Mouse (Mus musculus) lung, embryonic 16.5 days (tissue): ENCODE measurements around the gene Wdtc1. TPM values are rescaled to one million over a fixed set of nuclear protein-coding genes. Genes with fewer than 3 reads are reported as not detected.

Source experiments
- ATAC-seq: fragments of 200-750 bp; cut with Nextera tagmentation; 2 replicates; pipeline ENCODE4 v1.8.0; 2017; ENCODE audit warnings: low read depth, mild to moderate bottlenecking, moderate library complexity
- H3K27ac ChIP-seq: fragments of 300-500 bp; sonication (generic); 2 replicates; pipeline ENCODE4 v1.5.1; 2014; ENCODE audit warnings: mild to moderate bottlenecking, control low read depth, low read length
- H3K27me3 ChIP-seq: fragments of 300-500 bp; sonication (generic); 2 replicates; pipeline ENCODE4 v1.6.1; 2014; ENCODE audit warnings: low read depth, low read length, mixed read lengths; ENCODE audit not compliant: control insufficient read depth, insufficient read depth
- H3K36me3 ChIP-seq: fragments of 300-500 bp; sonication (generic); 2 replicates; pipeline ENCODE4 v1.6.1; 2014; ENCODE audit warnings: low read length; ENCODE audit not compliant: control insufficient read depth, insufficient read depth
- H3K4me1 ChIP-seq: fragments of 300-500 bp; sonication (generic); replicated peaks from 2 replicates; pipeline ENCODE4 v1.6.1; 2014; ENCODE audit warnings: low read length, mixed read lengths; ENCODE audit not compliant: control insufficient read depth, insufficient read depth
- H3K4me2 ChIP-seq: fragments of 300-500 bp; sonication (generic); 2 replicates; pipeline ENCODE4 v1.6.1; 2014; ENCODE audit warnings: low read depth, low read length, control low read depth
- H3K4me3 ChIP-seq: fragments of 300-500 bp; sonication (generic); 2 replicates; pipeline ENCODE4 v1.5.1; 2014; ENCODE audit warnings: mild to moderate bottlenecking, low read length, control low read depth
- H3K9ac ChIP-seq: fragments of 300-500 bp; sonication (generic); 2 replicates; pipeline ENCODE4 v1.6.1; 2014; ENCODE audit warnings: low read length, control low read depth
- H3K9me3 ChIP-seq: fragments of 300-500 bp; sonication (generic); 2 replicates; pipeline ENCODE4 v1.6.1; 2016; ENCODE audit warnings: low read length; ENCODE audit not compliant: control insufficient read depth
- WGBS: fragments of 180-500 bp; shearing (Covaris S2); extraction: QIAGEN DNeasy Blood & Tissue Kit; methylation state at CpG from one replicate; pipeline ENCODE4 v1.1.7; 2014; 5-methylcytosine and 5-hydroxymethylcytosine counted together
- polyA plus RNA-seq: library from polyadenylated mRNA; unstranded; fragments of >200 nt; fragmentation: Nextera tagmentation; extraction: Ambion mirVana; gene quantifications from 2 replicates; pipeline ENCODE4 v1.2.1, GENCODE M21; 2015

Gene Wdtc1
- polyA plus RNA-seq, 1 experiment from 2014 or later = 11.8 TPM

- H3K36me3 ChIP-seq = no peaks in the 10 kb centered on the region
- H3K27me3 ChIP-seq = peaks cover 2% of the 10 kb centered on the region; the same call in 1 of the 2 replicates
- H3K9ac ChIP-seq = peak overlapping the region; percentile 79
- under 1% methylated on average over 51 of the region's 60 CpGs for WGBS
- peak; percentile 97 for ATAC-seq
- peak overlapping the region; percentile 64 for H3K4me3 ChIP-seq
- H3K9me3 ChIP-seq = no peaks in the 10 kb centered on the region
- H3K27ac ChIP-seq = peak overlapping the region; percentile 69; the same call in 1 of the 2 replicates
- H3K4me2 ChIP-seq = peak overlapping the region; percentile 64
- H3K4me1 ChIP-seq = peaks cover 7% of the 10 kb centered on the region; the same call in 1 of the 2 replicates
Measured at GRCm38 (mm10) chr4:133339148-133339749, 14.0 kb downstream of the Wdtc1 start.

- H3K4me3 ChIP-seq = peak overlapping the region; percentile 64
- WGBS = under 1% methylated on average over 25 of the region's 39 CpGs
- peaks cover 7% of the 10 kb centered on the region; the same call in 1 of the 2 replicates for H3K4me1 ChIP-seq
- H3K27me3 ChIP-seq = no peaks in the 10 kb centered on the region
- ATAC-seq = peak; percentile 31; the same call in 1 of the 2 replicates
- peak overlapping the region; percentile 79 for H3K9ac ChIP-seq
- peak overlapping the region; percentile 69; the same call in 1 of the 2 replicates for H3K27ac ChIP-seq
- no peaks in the 10 kb centered on the region for H3K9me3 ChIP-seq
- H3K36me3 ChIP-seq = no peaks in the 10 kb centered on the region
- H3K4me2 ChIP-seq = peak overlapping the region; percentile 64
Measured at GRCm38 (mm10) chr4:133338521-133339095, 14.7 kb downstream of the Wdtc1 start.

DNA sequence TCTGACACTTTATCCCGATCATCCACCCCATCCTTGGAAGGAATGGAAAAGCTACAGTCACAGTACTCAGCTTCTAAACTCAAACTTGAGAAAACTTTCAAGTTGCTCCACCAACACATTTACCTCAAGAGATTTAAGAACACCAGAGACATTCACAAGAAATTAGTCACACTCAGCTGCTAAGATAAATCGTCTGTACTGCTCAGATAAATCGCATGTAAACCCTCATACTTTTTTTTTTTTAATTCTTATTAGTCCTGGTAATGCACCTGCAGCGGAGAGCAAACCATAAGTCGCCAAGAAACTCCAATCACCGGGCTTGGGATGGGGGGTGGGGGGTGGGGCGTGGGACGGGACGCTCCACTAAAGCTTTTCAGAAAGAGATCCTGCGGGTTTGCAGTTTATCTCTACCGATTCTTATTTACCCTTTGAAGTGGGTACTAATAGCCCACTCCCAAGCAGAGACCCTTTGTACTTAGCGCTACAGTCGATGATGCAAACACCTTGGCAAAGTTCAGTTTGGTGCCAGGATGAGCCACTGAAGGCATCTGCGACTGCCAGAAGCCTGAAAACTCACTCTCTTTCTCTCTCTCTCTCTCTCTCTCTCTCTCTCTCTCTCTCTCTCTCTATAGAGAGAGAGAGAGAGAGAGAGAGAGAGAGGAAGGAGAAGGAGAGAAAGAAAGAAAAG lies 15.3 kb downstream of the Wdtc1 start:
- Histone ChIP-seq H3K4me3 (peak overlapping the region; percentile 64), H3K9me3 (no peaks in the 10 kb centered on the region), H3K9ac (peak overlapping the region; percentile 79), H3K27ac (no peak overlapping the region), H3K4me2 (peak overlapping the region; percentile 64), H3K27me3 (no peaks in the 10 kb centered on the region), H3K36me3 (no peaks in the 10 kb centered on the region), H3K4me1 (peaks cover 7% of the 10 kb centered on the region; the same call in 1 of the 2 replicates)
- 8% methylated on average over 14 of the region's 14 CpGs for WGBS
- no peak for ATAC-seq

DNA sequence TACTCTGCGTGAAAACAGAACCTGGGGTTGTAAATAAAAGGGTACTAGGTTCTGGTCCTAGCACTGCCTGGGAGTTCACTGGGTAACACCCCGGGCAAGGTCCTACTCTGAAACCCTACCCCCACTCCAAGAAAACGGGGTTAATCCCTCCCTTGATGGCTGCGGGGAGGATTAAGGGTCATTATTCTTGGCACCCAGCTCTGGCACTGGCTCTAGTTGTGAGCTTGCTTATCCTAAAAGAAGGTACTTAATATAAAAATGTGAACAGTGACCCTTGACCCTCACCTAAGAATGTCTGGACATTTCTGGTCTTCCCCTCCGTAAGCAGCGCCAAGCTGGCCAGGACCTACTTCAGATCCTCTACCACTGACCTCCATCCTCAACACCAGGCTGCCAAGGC lies 20.0 kb downstream of the Wdtc1 start:
- no peaks in the 10 kb centered on the region for H3K36me3 ChIP-seq
- WGBS = 69% methylated on average over 6 of the region's 6 CpGs
- H3K9me3 ChIP-seq = no peaks in the 10 kb centered on the region
- no peak overlapping the region for H3K27ac ChIP-seq
- no peaks in the 10 kb centered on the region for H3K27me3 ChIP-seq
- peaks cover 9% of the 10 kb centered on the region for H3K4me1 ChIP-seq
- ATAC-seq = no peak
- H3K4me3 ChIP-seq = no peak overlapping the region
- H3K9ac ChIP-seq = no peak overlapping the region
- H3K4me2 ChIP-seq = no peak overlapping the region

DNA sequence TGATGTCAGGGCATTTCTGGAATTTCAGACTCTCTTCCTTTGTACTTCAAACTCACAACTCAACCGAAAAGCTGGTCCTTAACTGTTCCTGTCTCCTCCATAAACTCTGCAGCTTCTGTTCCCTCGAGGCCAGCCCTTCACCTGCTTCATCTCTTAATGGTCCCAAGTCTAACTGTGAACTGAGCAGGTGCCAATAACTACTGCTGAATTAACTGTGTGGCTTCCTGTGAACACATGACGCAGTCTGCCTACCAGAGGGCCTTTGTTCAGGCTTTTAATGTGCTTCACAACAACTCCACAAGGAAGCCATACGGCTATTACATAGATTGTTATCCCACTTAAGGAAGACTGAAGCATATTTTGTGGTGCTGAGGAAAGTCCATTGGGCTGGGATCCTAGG lies 23.0 kb downstream of the Wdtc1 start:
- ATAC-seq = no peak
- Histone ChIP-seq H3K4me3 (no peak overlapping the region), H3K27me3 (no peaks in the 10 kb centered on the region), H3K4me2 (no peak overlapping the region), H3K4me1 (peaks cover 9% of the 10 kb centered on the region), H3K27ac (no peak overlapping the region), H3K9ac (no peak overlapping the region), H3K9me3 (no peaks in the 10 kb centered on the region), H3K36me3 (no peaks in the 10 kb centered on the region)
- WGBS = 74% methylated on average over 4 of the region's 4 CpGs

DNA sequence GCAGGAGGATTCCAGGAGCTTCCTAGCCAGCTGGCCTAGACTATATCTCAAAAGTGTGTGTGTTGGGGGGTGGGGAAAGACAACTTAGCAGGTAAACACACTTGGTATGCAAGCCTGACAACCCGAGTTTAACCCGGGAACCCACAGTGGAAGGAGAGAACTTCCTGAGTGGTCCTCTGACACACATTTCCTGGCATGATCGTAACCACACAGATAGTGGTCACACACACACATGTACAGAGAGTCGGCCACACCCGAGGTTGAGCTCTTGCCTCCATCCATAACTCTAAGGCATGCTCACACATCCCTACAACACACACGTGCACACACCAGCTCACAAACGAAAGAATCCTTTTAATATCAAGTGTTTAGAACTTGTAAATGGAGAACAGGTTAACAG lies 25.2 kb downstream of the Wdtc1 start:
- H3K27me3 ChIP-seq = no peaks in the 10 kb centered on the region
- H3K36me3 ChIP-seq = no peaks in the 10 kb centered on the region
- H3K27ac ChIP-seq = no peak overlapping the region
- ATAC-seq = no peak
- no peak overlapping the region for H3K4me2 ChIP-seq
- H3K4me3 ChIP-seq = no peak overlapping the region
- H3K9ac ChIP-seq = no peak overlapping the region
- 55% methylated on average over 7 of the region's 7 CpGs for WGBS
- H3K4me1 ChIP-seq = peaks cover 9% of the 10 kb centered on the region
- H3K9me3 ChIP-seq = no peaks in the 10 kb centered on the region

DNA sequence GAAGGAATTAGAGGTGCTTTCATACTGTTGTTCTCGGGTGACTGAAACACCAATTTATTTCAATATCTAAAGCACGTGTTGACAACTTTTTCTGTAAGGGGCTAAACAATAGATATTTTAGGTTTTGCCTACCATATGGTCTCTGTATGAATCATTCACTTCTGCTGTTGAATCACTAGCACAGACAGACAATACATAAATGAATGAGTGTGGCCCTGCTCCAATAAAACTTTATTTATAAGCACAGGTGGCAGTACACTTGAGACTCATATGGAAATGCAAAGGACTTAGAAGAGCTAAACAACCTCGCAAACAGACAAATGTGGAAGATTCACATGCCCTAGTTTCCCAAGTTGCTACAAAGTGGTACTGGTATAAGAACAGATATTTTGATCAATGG lies 33.6 kb downstream of the Wdtc1 start:
- 87% methylated on average over 3 of the region's 3 CpGs for WGBS
- ATAC-seq = no peak
- Histone ChIP-seq H3K9me3 (no peaks in the 10 kb centered on the region), H3K36me3 (peaks cover 4% of the 10 kb centered on the region; the same call in 1 of the 2 replicates), H3K9ac (no peak overlapping the region), H3K27me3 (no peaks in the 10 kb centered on the region), H3K27ac (no peak overlapping the region), H3K4me2 (no peak overlapping the region), H3K4me3 (no peak overlapping the region), H3K4me1 (no peaks in the 10 kb centered on the region)

DNA sequence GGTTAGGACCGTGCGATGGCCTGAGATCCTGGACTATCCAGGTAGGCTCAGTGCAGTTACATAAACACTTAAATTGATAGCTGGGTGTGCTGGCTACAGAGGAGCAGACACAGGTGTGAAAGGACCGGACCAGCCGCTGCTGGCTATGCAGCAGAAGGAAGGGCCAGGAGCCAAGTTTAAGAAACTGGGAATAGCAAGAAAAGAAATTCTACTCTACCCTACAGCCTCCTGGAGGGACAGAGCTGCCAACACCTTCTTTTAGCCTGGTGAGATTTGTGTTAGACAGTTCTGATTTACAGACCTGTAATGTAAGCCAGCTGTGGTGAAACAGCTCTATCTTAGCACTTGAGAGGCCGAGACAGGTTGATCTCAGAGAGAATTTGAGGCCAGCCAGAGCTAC lies 37.3 kb downstream of the Wdtc1 start:
- peaks cover 2% of the 10 kb centered on the region; the same call in 1 of the 2 replicates for H3K36me3 ChIP-seq
- no peak overlapping the region for H3K9ac ChIP-seq
- H3K4me3 ChIP-seq = no peak overlapping the region
- H3K27ac ChIP-seq = no peak overlapping the region
- no peaks in the 10 kb centered on the region for H3K9me3 ChIP-seq
- no peak overlapping the region for H3K4me2 ChIP-seq
- no peak for ATAC-seq
- 79% methylated on average over 5 of the region's 5 CpGs for WGBS
- H3K27me3 ChIP-seq = no peaks in the 10 kb centered on the region
- H3K4me1 ChIP-seq = no peaks in the 10 kb centered on the region

- 50% methylated on average over 8 of the region's 8 CpGs for WGBS
- H3K4me1 ChIP-seq = no peaks in the 10 kb centered on the region
- H3K36me3 ChIP-seq = peaks cover 2% of the 10 kb centered on the region; the same call in 1 of the 2 replicates
- H3K27ac ChIP-seq = no peak overlapping the region
- H3K9me3 ChIP-seq = no peaks in the 10 kb centered on the region
- no peak overlapping the region for H3K9ac ChIP-seq
- H3K27me3 ChIP-seq = no peaks in the 10 kb centered on the region
- no peak for ATAC-seq
- no peak overlapping the region for H3K4me3 ChIP-seq
- H3K4me2 ChIP-seq = no peak overlapping the region
Measured at GRCm38 (mm10) chr4:133314896-133315295, 38.4 kb downstream of the Wdtc1 start.
